Mouse (Mus musculus): ENCODE data around the gene Il2rb. TPM values are rescaled to one million over a fixed set of nuclear protein-coding genes. Genes with fewer than 3 reads are reported as not detected.

Il2rb gene
- total and polyA plus RNA-seq, 3 experiments: 0.04 TPM; not detected in 2

GRCm38 (mm10) chr15:78478073-78478472 lies 17.0 kb downstream of the Il2rb start:
- no peak overlapping the region for H3K4me3 ChIP-seq (ENCODE audit: control insufficient read depth in 1 of 2, insufficient read depth in 1 of 2, low read depth in 2 of 2, low read length in 2 of 2)
- no peaks in the 10 kb centered on the region for H3K36me3 ChIP-seq (ENCODE audit: control insufficient read depth in 1 of 2, insufficient read depth in 2 of 2, low read length in 2 of 2)
- no peaks in the 10 kb centered on the region for H3K9me3 ChIP-seq (replicated peaks; ENCODE audit: insufficient read depth, low read length)
- H3K9ac ChIP-seq (ENCODE audit: control insufficient read depth, low read depth, low read length, poor library complexity, severe bottlenecking): no peak overlapping the region
- H3K4me1 ChIP-seq (ENCODE audit: control insufficient read depth in 1 of 2, insufficient read depth in 2 of 2, low read length in 2 of 2): no peaks in the 10 kb centered on the region
- no peak for DNase-seq (ENCODE audit: low read depth, low spot score)
- TF ChIP-seq TBP (IDR thresholded peaks at IDR 0.05; ENCODE audit: low read depth, low read length) (no peak), MEF2A (IDR thresholded peaks at IDR 0.05; ENCODE audit: extremely low read depth, insufficient replicate concordance, low read depth, low read length, poor library complexity, severe bottlenecking) (no peak), MYC (IDR thresholded peaks at IDR 0.05; ENCODE audit: low read depth, low read length) (no peak), ZC3H11A (IDR thresholded peaks at IDR 0.05; ENCODE audit: low read depth, low read length) (no peak), E2F4 (IDR thresholded peaks at IDR 0.05; ENCODE audit: borderline replicate concordance, low read depth, low read length) (no peak), NELFE (IDR thresholded peaks at IDR 0.05; ENCODE audit: low read depth, low read length) (no peak), ELF1 (IDR thresholded peaks at IDR 0.05; ENCODE audit: low read depth, low read length) (no peak), EP300 (IDR thresholded peaks at IDR 0.05; ENCODE audit: low read depth in 1 of 2, low read length in 2 of 2) (no peak), MXI1 (IDR thresholded peaks at IDR 0.05; ENCODE audit: low read depth, low read length) (no peak), TAL1 (IDR thresholded peaks at IDR 0.05; ENCODE audit: low read length) (no peak), USF1 (IDR thresholded peaks at IDR 0.05; ENCODE audit: low read depth, low read length) (no peak), JUND (IDR thresholded peaks at IDR 0.05; ENCODE audit: low read depth, low read length) (no peak), UBTF (IDR thresholded peaks at IDR 0.05; ENCODE audit: borderline replicate concordance, insufficient read depth, low read depth, low read length) (no peak)
- no peak overlapping the region for H3K27ac ChIP-seq (ENCODE audit: control insufficient read depth, low read depth, low read length)
- H3K79me2 ChIP-seq (ENCODE audit: control insufficient read depth, insufficient read depth, low read length, poor library complexity): no peaks in the 10 kb centered on the region
- H3K27me3 ChIP-seq (ENCODE audit: control insufficient read depth in 1 of 2, insufficient read depth in 2 of 2, low read length in 2 of 2): peaks cover 2 to 7% of the 10 kb centered on the region in 2 experiments; a peak in 2 of 4 replicates

- H3K27ac ChIP-seq (ENCODE audit: control insufficient read depth, low read depth, low read length): no peak overlapping the region
- DNase-seq (ENCODE audit: low read depth, low spot score): no peak
- no peaks in the 10 kb centered on the region for H3K36me3 ChIP-seq (ENCODE audit: control insufficient read depth in 1 of 2, insufficient read depth in 2 of 2, low read length in 2 of 2)
- H3K9ac ChIP-seq (ENCODE audit: control insufficient read depth, low read depth, low read length, poor library complexity, severe bottlenecking): no peak overlapping the region
- TF ChIP-seq TCF12 (IDR thresholded peaks at IDR 0.05; ENCODE audit: low read depth, low read length) (no peak), CHD2 (IDR thresholded peaks at IDR 0.05; ENCODE audit: low read length) (no peak), MYC (IDR thresholded peaks at IDR 0.05; ENCODE audit: low read depth, low read length) (no peak), ZKSCAN1 (IDR thresholded peaks at IDR 0.05; ENCODE audit: low read depth, low read length) (no peak), SMC3 (IDR thresholded peaks at IDR 0.05; ENCODE audit: low read depth, low read length) (no peak), USF1 (IDR thresholded peaks at IDR 0.05; ENCODE audit: low read depth, low read length) (no peak), NELFE (IDR thresholded peaks at IDR 0.05; ENCODE audit: low read depth, low read length) (no peak), HCFC1 (IDR thresholded peaks at IDR 0.05; ENCODE audit: low read depth, low read length) (no peak), EP300 (IDR thresholded peaks at IDR 0.05; ENCODE audit: low read depth in 1 of 2, low read length in 2 of 2) (no peak), GATA1 (IDR thresholded peaks at IDR 0.05; ENCODE audit: low read depth, low read length) (no peak), USF2 (IDR thresholded peaks at IDR 0.05; ENCODE audit: borderline replicate concordance in 1 of 2, insufficient read depth in 1 of 2, low read depth in 1 of 2, low read length in 2 of 2) (no peak), POLR2A (IDR thresholded peaks at IDR 0.05; ENCODE audit: control insufficient read depth in 1 of 2, insufficient read depth in 1 of 2, low read depth in 1 of 2, low read length in 2 of 2, poor library complexity in 1 of 2) (no peak), SIN3A (IDR thresholded peaks at IDR 0.05; ENCODE audit: low read length) (no peak), POLR2AphosphoS2 (IDR thresholded peaks at IDR 0.05; ENCODE audit: low read length) (no peak), RCOR1 (IDR thresholded peaks at IDR 0.05; ENCODE audit: low read depth, low read length) (no peak), POLR2AphosphoS5 (IDR thresholded peaks at IDR 0.05; ENCODE audit: borderline replicate concordance, low read depth, low read length) (no peak), MYB (IDR thresholded peaks at IDR 0.05; ENCODE audit: low read depth, low read length) (no peak), ELF1 (IDR thresholded peaks at IDR 0.05; ENCODE audit: low read depth, low read length) (no peak), TBP (IDR thresholded peaks at IDR 0.05; ENCODE audit: low read depth, low read length) (no peak)
- H3K4me3 ChIP-seq (ENCODE audit: control insufficient read depth in 1 of 2, insufficient read depth in 1 of 2, low read depth in 2 of 2, low read length in 2 of 2): no peak overlapping the region
- H3K79me2 ChIP-seq (ENCODE audit: control insufficient read depth, insufficient read depth, low read length, poor library complexity): no peaks in the 10 kb centered on the region
- H3K27me3 ChIP-seq (ENCODE audit: control insufficient read depth in 1 of 2, insufficient read depth in 2 of 2, low read length in 2 of 2): peaks cover 2 to 6% of the 10 kb centered on the region in 2 experiments; a peak in 2 of 4 replicates
- no peaks in the 10 kb centered on the region for H3K9me3 ChIP-seq (replicated peaks; ENCODE audit: insufficient read depth, low read length)
- H3K4me1 ChIP-seq (ENCODE audit: control insufficient read depth in 1 of 2, insufficient read depth in 2 of 2, low read length in 2 of 2): no peaks in the 10 kb centered on the region
These were observed 18.2 kb downstream of the Il2rb start for GRCm38 (mm10) chr15:78476878-78477277.

Measured in MEL (cell line).